Mouse (Mus musculus): ENCODE measurements at regions not wholly inside any gene's neighbourhood (a gene's known extent, or its start where the extent isn't known, plus 50 kb on each side); places are given as distances from the start of the nearest gene placed in this dataset.
"Not testable (repeated sequence)": the region's sequence is repeated elsewhere in the genome, so short reads cannot be mapped to it uniquely, and the experiment has no call there.

DNA sequence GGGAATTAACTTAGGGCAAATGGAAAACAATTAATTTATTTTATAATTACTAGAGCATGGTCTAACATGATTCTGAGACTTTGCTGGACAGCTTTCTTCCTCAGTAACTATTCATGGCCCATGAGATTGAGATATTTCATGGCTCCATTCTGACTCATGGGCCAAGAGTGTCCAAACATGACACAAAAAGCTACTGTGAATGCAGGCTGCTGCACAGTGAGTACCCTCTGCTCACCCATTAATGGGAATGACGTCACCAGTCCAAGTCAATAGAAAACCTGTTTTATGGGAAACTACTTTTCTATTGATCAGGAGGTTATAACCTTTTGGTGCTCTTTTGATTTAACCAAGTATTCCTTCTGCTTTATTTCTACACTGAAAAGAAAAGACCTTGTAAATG lies 693.6 kb downstream of the Rwdd3 start:
- DNase-seq: no peak

DNA sequence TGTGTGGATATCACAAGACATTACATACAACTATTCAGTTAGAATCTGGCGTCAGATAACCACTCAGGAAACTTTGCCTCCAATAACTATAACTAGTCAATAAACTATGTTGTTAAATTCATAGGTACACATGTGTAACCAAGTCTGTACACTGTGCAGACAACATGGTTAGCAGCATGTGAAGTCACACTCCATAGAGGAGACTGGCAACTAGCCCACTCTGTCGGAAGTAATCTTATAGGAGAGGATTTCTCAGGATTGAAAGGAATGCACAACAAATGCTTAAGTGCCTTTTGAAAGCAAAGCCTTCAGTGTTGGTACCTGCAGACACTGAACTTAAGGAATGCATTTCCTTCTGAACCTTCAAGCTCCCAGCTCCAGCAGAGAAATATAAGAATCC lies 693.0 kb upstream of the Ptbp2 start:
- DNase-seq: no peak

DNA sequence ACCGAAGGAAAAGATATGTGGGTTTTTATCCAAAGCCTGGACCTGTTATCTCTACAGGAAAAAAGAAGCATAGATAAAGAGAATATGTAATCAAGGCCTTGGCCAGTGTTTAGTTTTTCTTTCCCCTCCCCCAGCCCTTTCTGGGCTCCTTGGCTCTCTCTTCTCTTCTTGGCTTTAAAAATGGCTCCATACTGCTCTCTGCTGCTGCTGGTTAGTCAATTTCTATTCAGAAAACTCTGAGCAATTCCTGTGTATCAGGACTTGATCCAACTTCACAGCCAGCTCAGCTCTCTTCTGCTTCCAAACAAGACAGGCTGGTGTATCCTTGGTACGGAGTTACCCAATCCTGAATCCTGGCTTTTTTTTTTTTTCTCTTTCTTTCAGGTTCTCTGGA lies 689.4 kb upstream of the Ptbp2 start:
- DNase-seq: no peak

DNA sequence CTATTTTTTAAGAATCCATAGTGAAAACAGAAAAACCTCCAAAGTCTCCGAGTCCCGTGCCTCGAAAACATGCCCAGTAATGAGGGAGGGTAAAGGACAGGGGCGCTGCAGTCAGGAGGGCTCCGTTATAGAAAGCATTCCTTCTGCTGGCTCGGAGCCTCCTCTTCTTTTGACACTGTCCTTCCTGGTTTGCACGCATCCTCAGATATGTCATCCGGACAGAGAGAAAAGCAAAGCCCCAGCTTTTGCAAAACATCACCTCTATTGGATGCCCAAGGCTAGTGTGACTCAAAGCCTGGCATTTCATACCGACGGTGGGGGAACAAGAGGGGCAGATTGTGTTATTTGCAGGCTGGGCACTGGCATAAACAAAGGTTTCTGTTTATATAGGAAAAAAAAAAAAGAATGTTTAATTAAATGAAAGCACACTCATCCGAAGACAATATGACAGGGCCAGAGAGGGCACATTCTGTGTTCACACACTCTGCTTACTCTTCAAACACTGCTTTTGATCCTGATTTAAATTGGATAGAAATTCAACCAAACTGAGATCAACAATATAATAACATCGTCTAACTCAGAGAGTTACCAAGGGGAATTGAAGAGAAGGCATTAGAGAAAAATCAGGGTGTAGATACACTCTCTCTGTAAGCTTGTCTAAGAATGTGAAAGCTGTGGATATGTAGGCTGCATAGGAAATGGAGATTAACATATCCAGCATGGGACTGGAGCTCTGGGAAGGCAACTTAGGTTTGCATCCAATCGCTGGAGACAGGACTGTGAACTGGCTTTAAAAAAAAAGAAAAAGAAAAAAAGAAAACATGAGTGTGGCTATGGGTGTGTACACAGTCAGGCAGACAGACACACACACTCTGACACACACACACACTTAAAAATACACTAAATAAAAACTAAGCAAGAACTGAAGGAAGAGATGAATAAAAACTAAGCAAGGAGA lies 688.7 kb upstream of the Ptbp2 start:
- DNase-seq: no peak

DNA sequence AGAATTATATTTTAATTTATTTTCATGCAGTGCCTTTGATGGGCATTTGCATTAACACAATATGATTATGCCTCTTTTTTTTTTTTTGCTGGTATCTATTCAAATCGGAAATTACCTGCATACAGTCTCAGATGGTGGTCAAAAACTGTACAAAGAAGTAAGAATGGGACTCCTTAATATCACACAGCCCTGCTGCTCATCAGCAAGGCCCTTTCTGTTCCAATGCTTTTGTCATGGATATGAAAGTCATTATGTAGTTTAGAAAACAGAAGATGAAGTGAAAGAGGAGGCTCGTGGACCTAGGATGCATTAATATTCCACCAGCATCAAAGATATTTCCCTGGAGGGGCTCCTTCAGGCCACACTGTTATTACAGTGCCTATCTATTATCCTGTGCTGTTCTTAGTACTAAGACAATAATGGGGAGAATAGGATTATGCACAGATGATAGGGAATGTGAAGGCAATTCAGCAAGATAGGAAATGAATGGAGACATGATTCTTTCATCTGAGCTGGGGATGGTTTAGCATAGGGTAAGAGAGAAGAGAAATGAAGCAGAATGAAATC lies 687.7 kb upstream of the Ptbp2 start:
- no peak for DNase-seq

DNA sequence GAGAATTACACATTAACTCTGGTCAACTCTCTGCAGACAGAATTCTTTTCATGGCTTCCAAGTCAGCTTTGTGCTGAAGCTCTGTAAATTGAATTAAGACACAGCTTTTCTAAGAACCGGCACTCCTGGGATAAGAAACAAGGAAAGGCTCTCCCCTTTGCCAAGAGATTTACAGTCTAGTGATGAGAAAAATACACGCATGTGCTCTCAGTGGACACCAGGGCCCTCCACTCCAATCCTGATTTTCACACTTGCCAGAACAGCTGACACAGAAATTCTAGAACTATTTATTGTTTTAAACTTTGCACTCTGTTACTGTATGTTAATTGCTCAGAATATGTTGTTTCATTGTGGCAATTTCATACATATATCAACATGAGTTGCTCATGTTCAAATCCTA lies 684.6 kb upstream of the Ptbp2 start:
- no peak for DNase-seq

DNA sequence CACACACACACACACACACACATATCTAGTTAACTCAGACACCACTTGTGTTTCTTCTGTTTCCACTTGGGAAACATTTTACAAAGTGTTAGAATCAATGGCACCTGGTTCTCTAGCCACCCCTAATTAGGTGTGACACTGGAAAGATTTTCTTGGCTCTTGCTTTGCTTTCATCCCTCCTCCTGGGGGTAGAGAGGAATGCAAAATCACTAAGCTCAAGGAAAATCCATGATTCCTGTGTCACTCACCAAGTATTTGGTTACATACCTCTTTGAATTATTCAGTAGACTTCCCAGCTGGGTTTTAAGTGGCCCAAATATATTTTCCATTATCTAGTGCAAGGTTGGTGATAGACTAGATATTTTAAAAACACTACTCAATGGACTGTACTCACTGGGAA lies 676.5 kb upstream of the Ptbp2 start:
- DNase-seq: no peak

DNA sequence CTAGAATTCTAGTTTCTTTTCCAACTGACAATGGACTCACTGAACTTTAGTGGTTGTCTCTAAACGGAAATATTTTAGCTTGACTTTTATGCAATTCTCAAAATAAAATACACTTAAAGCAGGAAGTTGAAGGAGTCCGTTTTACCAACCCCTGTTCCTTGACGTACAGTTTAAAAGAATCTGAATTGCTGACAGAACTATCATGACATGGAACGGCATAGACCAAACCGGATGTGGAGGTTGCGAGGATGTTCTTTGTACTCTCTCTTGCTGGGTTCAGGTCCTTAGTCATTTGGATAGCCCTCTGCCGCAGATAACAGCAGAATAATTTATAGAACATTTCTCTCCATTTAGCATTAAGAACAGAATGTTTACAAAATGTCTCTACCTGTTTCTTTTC lies 673.6 kb upstream of the Ptbp2 start:
- DNase-seq: no peak

DNA sequence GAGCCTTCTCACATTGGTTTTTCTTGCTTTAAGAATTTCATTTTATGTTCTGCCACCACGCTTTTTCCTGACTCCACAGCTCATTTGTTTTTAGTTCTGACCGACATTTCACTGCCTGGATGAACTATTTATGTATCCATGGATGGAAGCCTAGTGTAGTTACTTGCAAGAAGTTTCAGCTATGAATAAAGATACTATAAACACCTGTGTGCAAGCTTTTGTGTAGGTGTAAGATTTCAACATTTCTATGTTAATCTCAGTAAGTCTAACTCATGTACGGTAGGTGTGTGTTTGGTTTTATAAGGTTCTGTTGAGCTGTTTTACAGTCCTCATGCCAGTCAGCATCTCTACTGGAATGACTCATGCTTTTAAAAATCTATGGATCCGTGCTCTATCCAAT lies 656.9 kb upstream of the Ptbp2 start:
- DNase-seq: no peak

DNA sequence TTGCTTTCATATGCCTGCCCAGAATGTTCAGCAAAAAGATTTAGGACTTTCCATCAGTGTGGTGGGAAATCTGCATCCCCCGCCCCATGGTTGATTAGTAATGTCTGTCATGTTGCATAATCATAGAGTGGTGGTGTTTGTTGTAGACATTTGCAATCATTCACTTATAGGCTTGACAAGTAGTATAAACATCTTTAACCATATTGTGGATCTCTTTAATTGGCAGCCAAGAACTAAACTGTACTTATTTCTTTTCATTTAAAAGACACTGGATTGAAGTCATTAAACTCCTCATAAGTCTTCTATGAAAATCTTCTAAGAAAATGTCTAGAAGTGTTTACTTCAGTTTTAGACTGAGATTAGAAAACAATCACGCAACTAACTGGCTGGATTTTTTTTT lies 646.0 kb upstream of the Ptbp2 start:
- DNase-seq: no peak

DNA sequence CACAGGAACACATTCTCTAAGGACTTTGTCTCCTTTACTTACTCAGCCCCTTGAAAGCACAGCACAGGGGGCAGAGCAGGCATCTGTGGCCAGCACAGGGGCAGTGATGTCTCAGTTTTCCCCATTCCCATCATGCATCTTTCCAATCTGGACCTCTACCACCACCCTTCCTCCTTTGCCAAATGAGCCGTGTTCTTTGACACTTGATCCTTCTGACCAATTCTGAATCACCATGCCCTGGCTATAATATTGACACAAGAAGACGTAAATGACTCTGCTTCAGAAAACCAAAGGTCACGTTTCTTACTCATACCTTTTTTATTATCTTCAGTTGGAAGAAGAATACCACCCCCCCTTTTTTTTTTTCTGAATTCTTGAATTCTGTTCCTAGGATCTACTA lies 632.4 kb upstream of the Ptbp2 start:
- no peak for DNase-seq

DNA sequence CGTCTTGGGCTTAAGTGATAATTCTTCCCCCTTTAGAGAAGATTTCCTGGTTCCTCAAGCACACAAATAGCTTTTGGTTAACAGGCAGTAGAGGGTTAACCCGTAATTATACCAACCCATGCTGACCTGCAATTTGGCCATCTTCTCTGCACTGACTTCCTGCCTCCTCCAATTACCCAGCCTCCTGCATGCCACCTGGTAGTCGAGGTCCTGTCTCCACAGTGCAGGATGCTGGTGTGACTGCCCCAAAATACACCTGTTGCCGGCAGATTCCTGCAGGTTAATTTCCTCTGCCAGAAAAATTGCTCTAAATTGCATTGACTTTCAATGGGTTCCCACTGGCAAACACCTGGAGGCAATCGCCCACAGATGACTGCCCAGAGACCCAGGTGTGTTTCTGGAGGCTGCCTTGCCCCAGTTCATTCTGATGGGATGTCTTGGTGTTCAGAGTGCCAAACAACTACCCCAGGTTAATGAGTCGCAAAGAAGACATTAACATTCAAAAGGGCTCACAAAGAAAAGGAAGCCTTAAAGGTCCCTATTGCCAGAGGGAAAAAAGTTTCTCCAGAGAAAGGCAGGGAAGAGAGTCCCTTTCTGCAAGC lies 591.5 kb upstream of the Ptbp2 start:
- DNase-seq: no peak

DNA sequence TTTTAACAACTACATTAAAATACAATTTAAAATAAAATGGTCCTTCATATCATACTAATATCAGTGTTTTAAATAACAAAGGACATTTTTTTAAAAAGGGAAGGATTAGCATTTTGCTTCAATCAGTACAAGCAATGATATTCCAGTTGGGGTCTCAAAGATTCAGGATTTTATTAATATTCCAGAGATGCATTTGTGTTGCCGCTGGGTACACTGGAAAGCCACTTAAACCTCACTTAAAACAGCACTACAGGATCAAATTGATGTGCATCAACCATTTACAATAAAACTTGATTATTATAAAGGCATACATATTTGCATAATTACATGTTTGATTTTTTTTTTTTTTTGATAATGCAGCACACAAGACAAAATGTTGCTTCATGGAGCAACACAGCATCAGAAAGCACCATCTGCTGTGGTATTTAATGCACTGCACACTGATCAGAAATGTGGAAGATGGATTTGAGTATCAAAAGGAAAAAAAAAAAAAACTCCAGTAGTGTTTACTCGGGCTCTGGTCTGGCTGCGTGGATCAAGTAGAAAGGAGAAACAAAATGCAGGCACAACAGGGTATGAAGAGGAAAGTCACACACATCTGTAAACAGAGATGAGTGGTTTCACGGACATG lies 558.6 kb upstream of the Ptbp2 start:
- DNase-seq: no peak

DNA sequence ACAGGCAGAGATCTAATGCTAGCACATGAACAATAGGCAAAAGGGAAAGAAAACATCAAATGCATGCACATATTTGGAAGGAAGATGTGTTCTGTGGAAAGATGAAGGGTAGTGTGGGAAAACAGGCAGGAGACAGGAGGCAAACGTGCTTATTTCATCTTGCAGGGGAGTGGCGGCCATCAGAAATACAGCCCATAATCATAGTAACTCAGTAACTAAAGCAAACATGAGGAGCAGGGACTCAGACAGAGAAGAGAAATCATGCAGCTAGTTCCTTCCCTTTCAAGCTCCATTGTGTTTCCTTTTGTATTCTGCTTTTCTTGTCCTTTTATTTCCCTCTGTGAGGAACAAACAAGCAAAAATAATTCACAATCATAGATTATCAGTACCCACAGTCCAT lies 557.6 kb upstream of the Ptbp2 start:
- no peak for DNase-seq

DNA sequence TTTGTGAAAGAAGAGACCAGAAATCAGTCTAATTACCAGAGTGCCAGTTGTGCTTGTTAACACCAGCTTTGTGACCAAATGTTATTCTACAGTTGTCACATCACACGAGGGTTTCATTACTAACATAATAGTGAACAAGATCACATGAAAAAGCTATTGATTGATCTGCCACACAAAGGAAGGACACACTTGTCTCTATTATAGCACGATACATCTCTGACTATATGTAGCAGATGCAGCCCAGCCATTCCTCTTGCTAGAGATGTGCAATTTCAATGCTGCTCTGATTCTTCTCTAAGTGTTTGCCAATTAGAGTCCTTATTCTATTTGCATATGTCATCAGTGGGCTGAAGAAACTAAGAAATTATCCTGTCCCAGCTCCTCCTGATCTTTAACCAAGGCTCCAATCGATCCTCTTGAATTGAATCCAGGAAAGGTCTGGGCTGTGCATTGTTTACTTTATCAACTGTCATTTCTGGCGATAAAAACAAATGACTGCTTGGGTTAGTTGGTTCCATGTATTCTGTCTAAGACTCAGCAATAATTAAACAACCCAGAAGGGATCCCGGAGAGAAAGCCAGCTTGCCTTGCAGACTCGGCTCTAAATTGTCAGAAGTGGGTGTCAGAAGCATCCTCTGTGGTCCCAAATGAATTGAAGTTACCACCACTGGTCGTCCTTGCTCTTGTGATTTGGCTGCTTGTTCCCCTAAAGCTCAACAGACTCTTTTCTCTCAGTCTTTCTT lies 551.7 kb upstream of the Ptbp2 start:
- DNase-seq: no peak

DNA sequence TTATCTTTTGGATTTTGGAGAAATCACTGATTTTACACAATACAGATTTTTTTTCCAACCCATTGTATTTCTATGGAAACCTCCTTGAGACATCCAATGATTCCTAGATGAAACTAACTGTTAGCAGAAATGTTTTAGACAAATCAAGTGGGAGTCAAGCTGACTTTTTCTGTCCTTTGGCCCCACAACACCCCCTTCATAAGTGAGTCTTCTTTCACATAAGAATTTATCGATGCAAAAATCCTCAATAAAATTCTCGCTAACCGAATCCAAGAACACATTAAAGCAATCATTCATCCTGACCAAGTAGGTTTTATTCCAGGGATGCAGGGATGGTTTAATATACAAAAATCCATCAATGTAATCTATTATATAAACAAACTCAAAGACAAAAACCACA lies 522.8 kb upstream of the Ptbp2 start:
- not testable (repeated sequence) for DNase-seq

DNA sequence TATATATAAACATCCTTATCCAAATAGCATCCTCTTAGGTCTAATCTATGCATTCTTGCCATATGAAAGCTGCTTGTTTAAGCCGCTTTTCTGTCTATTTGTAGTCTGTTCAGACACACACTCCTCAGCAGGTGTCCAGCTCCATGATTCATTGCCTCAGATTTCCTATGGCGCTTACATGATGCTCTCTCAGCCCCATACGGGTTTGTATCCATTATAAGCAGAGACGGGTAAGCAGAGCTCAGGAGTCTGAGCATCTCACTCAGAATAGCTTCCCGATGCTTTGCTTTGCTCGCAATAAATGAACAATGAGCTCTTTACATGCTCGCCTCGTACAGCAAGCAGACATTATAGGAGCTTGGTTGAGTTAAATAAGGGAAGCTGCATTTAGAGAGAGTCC lies 521.3 kb upstream of the Ptbp2 start:
- DNase-seq: no peak

Data from liver (tissue).